Mouse (Mus musculus): ENCODE measurements around the gene Ugt1a6b.
A peak's percentile ranks its signal among the peaks of the same experiment; 100 is the strongest.
"Not testable (repeated sequence)": the region's sequence is repeated elsewhere in the genome, so short reads cannot be mapped to it uniquely, and the experiment has no call there.

Ugt1a6b gene

GRCm38 (mm10) chr1:88224029-88224776 is 121.2 kb downstream of the Ugt1a6b start:
- DNase-seq (ENCODE audit: low spot score) = peak; percentile 31

DNA sequence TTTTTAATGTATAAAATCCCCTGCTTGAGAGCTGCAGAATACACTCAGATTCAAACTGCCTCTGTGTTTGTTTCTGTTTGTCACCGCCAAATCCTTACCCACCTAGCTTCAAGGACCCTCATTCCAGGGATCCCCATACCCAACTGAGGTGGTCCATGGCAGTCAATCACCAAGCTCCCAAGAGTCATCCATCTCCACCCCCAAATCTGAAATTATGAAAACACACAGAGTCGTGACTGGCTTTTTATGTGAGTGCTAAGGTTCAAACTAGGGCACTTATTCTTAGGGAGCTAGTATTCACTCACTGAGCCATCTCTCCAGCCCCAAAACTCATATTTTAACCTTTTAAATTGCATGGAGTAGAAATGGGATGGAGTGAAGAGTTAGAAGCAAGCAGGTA is 122.2 kb downstream of the Ugt1a6b start:
- DNase-seq (ENCODE audit: low spot score) = not testable (repeated sequence)

GRCm38 (mm10) chr1:88225741-88226140 is 122.7 kb downstream of the Ugt1a6b start:
- no peak for DNase-seq (ENCODE audit: low spot score)

- no peak for DNase-seq (ENCODE audit: low spot score)
Observed at GRCm38 (mm10) chr1:88226670-88227379, 123.8 kb downstream of the Ugt1a6b start, which contains the start of gene Mroh2a. Gene Mroh2a (plus strand): TSS chr1:88226986.

DNA sequence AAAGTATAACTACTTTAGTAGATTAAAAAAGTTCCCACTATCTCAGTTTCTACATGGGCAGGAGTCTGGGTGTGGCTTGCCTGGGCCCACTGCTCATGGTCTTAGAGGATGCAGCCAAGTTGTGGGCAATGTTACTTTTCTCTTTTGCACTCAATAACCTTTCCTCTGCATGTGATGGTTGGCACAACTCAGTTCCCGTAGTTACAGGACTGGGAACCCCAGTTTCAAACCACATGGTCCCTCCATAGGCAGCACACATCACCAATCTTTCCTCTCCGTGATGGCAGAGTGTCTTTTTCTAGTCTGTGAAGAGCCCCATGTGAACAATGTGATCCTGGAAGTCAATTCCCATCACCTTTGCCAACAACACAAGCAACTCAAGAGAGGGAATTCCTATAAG is 124.4 kb downstream of the Ugt1a6b start:
- no peak for DNase-seq (ENCODE audit: low spot score)

GRCm38 (mm10) chr1:88228121-88228520 is 125.1 kb downstream of the Ugt1a6b start:
- DNase-seq (ENCODE audit: low spot score) = no peak

DNA sequence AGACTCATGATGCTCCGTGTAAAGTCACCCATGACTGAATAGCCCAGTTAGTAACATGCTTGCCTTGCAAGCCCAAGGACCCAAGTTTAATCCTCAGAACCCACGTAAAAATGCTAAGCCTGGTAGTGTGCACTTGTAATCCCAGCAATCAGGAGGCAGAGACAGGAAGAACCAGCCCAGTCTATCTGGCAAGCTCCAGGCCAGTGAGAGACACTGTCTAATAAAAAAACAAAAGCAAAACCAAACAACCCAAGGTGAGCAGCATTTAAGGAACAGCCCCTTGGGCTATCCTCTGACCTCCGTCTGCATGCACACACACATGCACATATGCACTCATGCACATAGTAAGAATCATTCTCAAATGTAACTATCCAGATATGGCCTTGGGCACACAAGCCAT is 126.5 kb downstream of the Ugt1a6b start:
- no peak for DNase-seq (ENCODE audit: low spot score)

DNA sequence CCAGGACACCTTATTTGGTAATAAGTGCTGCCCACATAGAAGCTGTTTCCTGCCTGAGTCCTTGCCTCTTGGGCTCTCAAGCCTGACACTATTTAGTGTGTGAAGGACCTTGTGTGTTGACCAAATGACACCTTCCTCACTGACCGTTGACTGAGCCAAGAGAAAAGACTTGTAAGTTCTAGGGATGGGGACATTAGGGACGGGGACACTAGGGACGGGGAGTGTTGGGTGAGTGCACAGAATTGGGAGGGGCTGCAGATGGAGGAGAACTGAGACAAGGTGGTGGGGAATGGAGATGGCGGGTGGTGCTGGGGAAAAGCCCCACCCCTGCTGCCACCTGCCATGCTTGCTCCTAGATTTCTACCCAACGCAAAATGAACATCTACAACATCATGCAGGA is 126.9 kb downstream of the Ugt1a6b start:
- DNase-seq (ENCODE audit: low spot score) = no peak

DNA sequence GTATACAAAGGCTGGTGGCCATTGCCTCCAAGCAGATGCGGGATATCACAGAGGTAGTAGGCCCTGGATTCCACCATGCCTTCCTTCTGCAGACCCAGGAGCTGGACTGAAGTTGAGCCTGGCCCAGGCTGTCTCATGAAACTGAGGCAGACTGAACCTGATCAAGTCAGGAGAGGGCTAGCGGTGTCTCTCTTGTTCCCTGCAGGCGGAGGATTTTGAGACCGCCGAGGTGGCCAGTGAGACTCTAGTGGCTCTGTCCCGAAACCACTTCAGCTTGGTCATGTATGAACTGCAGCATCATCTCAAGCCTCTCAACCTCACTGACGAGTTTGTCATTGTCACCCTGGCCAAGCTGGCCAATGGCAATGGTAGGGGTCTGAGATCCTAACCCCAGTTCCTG is 127.4 kb downstream of the Ugt1a6b start:
- DNase-seq (ENCODE audit: low spot score) = no peak

- no peak for DNase-seq (ENCODE audit: low spot score)
Observed at GRCm38 (mm10) chr1:88230981-88231802, 128.1 kb downstream of the Ugt1a6b start.

DNA sequence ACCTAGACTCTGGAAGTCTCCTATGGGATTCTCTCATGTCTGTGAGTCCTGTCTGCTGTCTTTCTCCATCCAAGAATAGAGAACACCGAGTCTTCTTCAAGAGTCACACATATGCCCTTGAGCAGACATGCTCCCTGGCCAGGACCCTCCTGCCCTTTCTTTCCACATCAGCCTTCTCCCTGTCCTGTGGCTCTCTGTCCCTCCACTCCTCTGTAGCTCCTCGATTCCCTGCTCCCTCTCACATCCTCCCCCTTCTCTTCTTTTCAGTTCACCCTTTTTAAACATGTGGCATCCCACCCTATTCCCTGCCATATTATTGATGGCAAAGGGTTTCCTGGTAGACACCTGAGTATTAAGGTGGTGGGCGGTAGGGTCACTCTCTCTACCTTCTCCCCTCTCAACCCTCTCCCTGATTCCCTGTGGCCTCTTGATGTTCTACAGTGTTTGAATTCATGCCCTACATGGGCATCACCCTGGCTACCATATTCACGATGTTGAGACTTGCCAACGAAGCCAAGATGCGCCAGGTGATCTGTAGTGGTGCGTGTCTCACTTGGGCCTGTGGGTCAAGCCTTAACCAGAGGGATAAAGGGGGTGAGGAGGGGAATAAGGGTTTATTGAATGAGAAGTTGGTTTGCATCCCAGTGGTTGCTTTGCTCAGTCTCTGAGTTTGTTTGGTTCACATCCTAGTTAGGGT is 128.9 kb downstream of the Ugt1a6b start:
- DNase-seq (ENCODE audit: low spot score) = no peak

DNA sequence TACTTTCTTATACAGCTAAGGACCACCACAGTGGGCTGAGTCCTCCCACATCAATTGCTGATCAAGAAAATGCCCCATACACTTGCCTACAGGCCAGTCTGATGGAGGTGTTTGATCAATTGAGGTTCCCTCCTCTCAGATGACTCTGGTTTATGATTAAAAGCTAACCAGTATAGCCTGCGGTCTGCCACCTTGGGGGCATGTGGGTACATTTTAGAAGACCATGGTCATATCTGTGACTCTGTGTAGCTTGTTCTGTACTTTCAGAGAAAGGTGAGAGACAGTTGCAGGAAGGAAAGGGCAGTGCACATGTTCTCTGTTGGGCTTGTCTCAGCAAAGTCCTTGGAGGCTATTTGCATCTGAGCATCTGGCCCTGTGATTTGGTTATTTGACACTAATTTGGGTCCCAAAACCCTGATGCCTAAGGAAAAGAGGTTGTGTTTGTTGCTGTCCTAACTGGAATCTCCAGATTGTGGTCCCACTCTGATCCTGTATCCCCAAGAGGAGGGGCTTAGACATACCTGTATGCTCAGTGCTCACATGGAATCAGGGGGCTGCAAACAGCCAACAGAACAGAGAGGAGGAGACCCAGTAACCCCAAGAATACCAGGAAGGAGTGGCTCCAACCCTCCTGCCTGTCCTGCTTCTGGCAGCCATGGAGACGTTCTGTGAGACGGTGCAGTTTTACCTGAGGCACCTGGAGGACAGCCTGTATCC is 129.8 kb downstream of the Ugt1a6b start:
- no peak for DNase-seq (ENCODE audit: low spot score)

GRCm38 (mm10) chr1:88233421-88234247 is 130.6 kb downstream of the Ugt1a6b start:
- no peak for DNase-seq (ENCODE audit: low spot score)

DNA sequence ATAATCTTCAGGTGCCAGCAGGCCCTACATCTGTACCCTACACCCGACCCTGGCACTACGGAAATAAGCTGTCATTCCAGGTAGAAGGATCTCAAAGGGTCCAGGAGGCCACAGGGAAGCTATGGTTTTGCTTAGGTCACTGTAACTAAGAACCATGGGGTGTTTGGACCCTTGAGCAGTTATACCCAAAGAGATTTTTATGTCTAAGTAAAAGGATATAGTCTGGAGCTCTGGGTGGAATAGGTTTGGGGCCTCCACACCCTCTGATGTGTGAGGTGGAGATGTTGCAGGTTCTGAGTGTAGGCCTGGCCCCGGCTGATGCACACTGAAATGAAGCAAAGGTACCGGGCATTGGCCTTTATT is 131.2 kb downstream of the Ugt1a6b start:
- no peak for DNase-seq (ENCODE audit: low spot score)

DNA sequence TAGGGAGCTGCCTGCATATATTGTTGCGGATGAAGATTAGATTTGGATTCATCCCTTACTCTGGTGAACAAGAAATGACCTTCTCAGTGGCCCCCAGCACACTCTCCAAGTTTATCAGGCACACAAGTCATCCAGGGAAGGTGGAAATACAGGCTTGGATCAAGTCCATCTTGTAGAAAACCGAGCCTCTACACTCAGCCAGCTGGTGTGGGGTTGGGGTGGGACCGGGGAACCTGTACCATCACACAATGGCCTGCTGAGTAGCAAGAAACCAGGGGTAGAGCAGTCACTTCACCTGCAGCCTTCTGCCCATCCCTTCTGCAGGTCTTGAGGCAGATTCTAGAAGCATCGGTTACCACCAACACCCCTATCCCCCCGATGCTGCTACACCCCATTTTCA is 131.6 kb downstream of the Ugt1a6b start:
- no peak for DNase-seq (ENCODE audit: low spot score)

GRCm38 (mm10) chr1:88235046-88235893 is 132.2 kb downstream of the Ugt1a6b start:
- no peak for DNase-seq (ENCODE audit: low spot score)

- DNase-seq (ENCODE audit: low spot score) = no peak
Observed at GRCm38 (mm10) chr1:88235894-88236415, 132.9 kb downstream of the Ugt1a6b start.

GRCm38 (mm10) chr1:88237311-88237710 is 134.3 kb downstream of the Ugt1a6b start:
- DNase-seq (ENCODE audit: low spot score) = peak; percentile 97

DNA sequence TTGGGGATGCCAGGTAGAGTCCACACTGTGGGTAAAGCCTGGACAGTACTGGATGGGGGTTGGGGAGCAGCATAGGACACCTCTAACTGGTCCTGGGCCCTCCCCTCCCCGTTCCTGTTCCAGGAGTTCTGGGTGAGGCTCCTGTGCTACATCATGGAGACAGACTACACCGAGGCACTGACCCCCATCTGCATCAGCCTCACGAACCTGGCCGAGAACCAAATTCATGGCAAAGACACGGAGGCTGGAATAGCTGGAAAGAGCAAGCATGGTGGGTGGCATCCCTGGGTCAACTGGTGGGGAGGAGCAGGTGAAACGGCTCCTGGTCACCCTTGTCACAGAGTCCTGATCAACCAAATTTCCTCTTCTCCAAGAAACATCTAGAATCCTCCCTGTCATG is 135.7 kb downstream of the Ugt1a6b start:
- DNase-seq (ENCODE audit: low spot score) = no peak
